Mouse (Mus musculus): ENCODE measurements around the gene Prickle4.

The Prickle4 gene

GRCm38 (mm10) chr17:47694503-47695336 is at the start of gene Prickle4:
Gene Prickle4, minus strand, starts transcription at chr17:47694736.
- in situ Hi-C loops (cut with MboI) = no loop called here

GRCm38 (mm10) chr17:47744086-47744485 is 49.5 kb upstream of the Prickle4 start:
- in situ Hi-C loops (cut with MboI) = no loop called here

- in situ Hi-C loops (cut with MboI) = no loop called here
Observed at GRCm38 (mm10) chr17:47742991-47743734, 48.6 kb upstream of the Prickle4 start.

- in situ Hi-C loops (cut with MboI) = no loop called here
Observed at GRCm38 (mm10) chr17:47740186-47740585, 45.6 kb upstream of the Prickle4 start.

GRCm38 (mm10) chr17:47738879-47739798 is 44.6 kb upstream of the Prickle4 start:
- in situ Hi-C loops (cut with MboI) = no loop called here

- in situ Hi-C loops (cut with MboI) = no loop called here
Observed at GRCm38 (mm10) chr17:47738066-47738878, 43.7 kb upstream of the Prickle4 start.

- in situ Hi-C loops (cut with MboI) = no loop called here
Observed at GRCm38 (mm10) chr17:47737271-47738065, 42.9 kb upstream of the Prickle4 start.

- in situ Hi-C loops (cut with MboI) = no loop called here
Observed at GRCm38 (mm10) chr17:47736856-47737255, 42.3 kb upstream of the Prickle4 start, which contains the start of gene Tfeb. Gene Tfeb, plus strand, starts transcription at chr17:47737030.

- in situ Hi-C loops (cut with MboI) = no loop called here
Observed at GRCm38 (mm10) chr17:47735553-47736100, 41.1 kb upstream of the Prickle4 start.

GRCm38 (mm10) chr17:47730633-47731575 is 36.4 kb upstream of the Prickle4 start:
- in situ Hi-C loops (cut with MboI) = no loop called here

GRCm38 (mm10) chr17:47726566-47726965 is 32.0 kb upstream of the Prickle4 start, which contains the start of gene Pgc:
Gene Pgc, plus strand, starts transcription at chr17:47726842.
- in situ Hi-C loops (cut with MboI) = no loop called here

- in situ Hi-C loops (cut with MboI) = no loop called here
Observed at GRCm38 (mm10) chr17:47721183-47721582, 26.6 kb upstream of the Prickle4 start.

- in situ Hi-C loops (cut with MboI) = no loop called here
Observed at GRCm38 (mm10) chr17:47715037-47715436, 20.5 kb upstream of the Prickle4 start.

GRCm38 (mm10) chr17:47712889-47713571 is 18.5 kb upstream of the Prickle4 start:
- in situ Hi-C loops (cut with MboI) = no loop called here

- in situ Hi-C loops (cut with MboI) = no loop called here
Observed at GRCm38 (mm10) chr17:47711883-47712282, 17.3 kb upstream of the Prickle4 start.

GRCm38 (mm10) chr17:47710036-47710435 is 15.5 kb upstream of the Prickle4 start:
- in situ Hi-C loops (cut with MboI) = no loop called here

GRCm38 (mm10) chr17:47708972-47709371 is 14.4 kb upstream of the Prickle4 start:
- in situ Hi-C loops (cut with MboI) = no loop called here

- in situ Hi-C loops (cut with MboI) = no loop called here
Observed at GRCm38 (mm10) chr17:47707961-47708360, 13.4 kb upstream of the Prickle4 start.
